Mouse (Mus musculus): ENCODE results near the gene Tgfbr1. TPM values are rescaled to one million over a fixed set of nuclear protein-coding genes. Genes with fewer than 3 reads are reported as not detected.

The Tgfbr1 gene
- total and polyA plus RNA-seq, 3 experiments = 4.3 to 4.5 TPM; not detected in 1

DNA sequence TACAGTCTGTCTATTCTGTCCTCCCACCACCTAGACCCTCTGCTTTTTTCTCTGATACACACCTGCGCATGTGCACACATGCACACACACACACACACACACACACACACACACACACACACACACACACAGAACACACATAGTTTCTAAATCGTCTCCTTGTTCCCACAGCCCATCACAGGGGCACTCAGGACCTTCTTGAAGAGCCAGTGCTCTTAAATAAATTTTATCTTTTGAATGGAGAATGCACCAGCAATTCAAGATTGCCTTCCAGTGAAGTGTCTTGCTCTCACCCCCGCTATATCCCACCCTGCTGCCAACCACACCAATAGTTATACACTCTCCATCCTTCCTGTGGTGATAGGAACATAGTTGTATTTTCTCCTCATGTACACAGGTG lies 69.9 kb downstream of the Tgfbr1 start:
- no peaks in the 10 kb centered on the region for H3K79me2 ChIP-seq (ENCODE audit: control insufficient read depth, insufficient read depth, low read length, poor library complexity)
- H3K4me1 ChIP-seq (ENCODE audit: control insufficient read depth in 1 of 2, insufficient read depth in 2 of 2, low read length in 2 of 2) = peaks cover 0 to 10% of the 10 kb centered on the region in 2 experiments; a peak in 2 of 4 replicates
- no peak overlapping the region for H3K4me3 ChIP-seq (ENCODE audit: control insufficient read depth in 1 of 2, insufficient read depth in 1 of 2, low read depth in 2 of 2, low read length in 2 of 2)
- peaks cover 0 to 10% of the 10 kb centered on the region in 2 experiments; a peak in 2 of 4 replicates for H3K36me3 ChIP-seq (ENCODE audit: control insufficient read depth in 1 of 2, insufficient read depth in 2 of 2, low read length in 2 of 2)
- H3K27ac ChIP-seq (ENCODE audit: control insufficient read depth, low read depth, low read length) = no peak overlapping the region
- no peak for DNase-seq (ENCODE audit: low read depth, low spot score)
- no peaks in the 10 kb centered on the region for H3K27me3 ChIP-seq (ENCODE audit: control insufficient read depth in 1 of 2, insufficient read depth in 2 of 2, low read length in 2 of 2)
- no peak for TF ChIP-seq TBP (IDR thresholded peaks at IDR 0.05; ENCODE audit: low read depth, low read length)
- TF ChIP-seq USF1 (IDR thresholded peaks at IDR 0.05; ENCODE audit: low read depth, low read length) = no peak
- H3K9ac ChIP-seq (ENCODE audit: control insufficient read depth, low read depth, low read length, poor library complexity, severe bottlenecking) = no peak overlapping the region
- H3K9me3 ChIP-seq (replicated peaks; ENCODE audit: insufficient read depth, low read length) = no peaks in the 10 kb centered on the region

DNA sequence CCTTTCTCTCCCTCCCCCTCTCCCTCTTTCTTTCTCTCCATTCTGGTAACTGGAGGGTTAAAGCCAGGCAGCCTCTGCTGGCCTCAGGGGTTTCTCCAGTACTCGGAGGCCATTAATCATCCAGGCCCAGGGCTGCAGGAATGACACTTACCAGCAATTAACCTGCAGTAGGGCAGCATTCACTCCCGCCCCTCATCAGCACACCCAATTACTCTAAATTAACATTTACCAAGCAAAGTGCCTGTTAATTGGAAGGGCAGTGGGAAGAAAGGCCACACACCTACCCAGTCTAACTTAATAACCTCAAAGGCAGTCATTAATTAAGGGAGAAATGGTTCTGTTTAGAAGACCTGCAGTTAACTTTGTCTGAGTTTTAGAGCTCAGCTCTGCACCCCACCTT lies 71.4 kb downstream of the Tgfbr1 start:
- TF ChIP-seq USF1 (IDR thresholded peaks at IDR 0.05; ENCODE audit: low read depth, low read length) (no peak), POLR2AphosphoS2 (IDR thresholded peaks at IDR 0.05; ENCODE audit: low read length) (no peak)
- peaks cover 0 to 10% of the 10 kb centered on the region in 2 experiments; a peak in 2 of 4 replicates for H3K4me1 ChIP-seq (ENCODE audit: control insufficient read depth in 1 of 2, insufficient read depth in 2 of 2, low read length in 2 of 2)
- DNase-seq (ENCODE audit: low read depth, low spot score) = no peak
- peaks cover 0 to 10% of the 10 kb centered on the region in 2 experiments; a peak in 2 of 4 replicates for H3K36me3 ChIP-seq (ENCODE audit: control insufficient read depth in 1 of 2, insufficient read depth in 2 of 2, low read length in 2 of 2)
- no peaks in the 10 kb centered on the region for H3K9me3 ChIP-seq (replicated peaks; ENCODE audit: insufficient read depth, low read length)
- no peak overlapping the region for H3K4me3 ChIP-seq (ENCODE audit: control insufficient read depth in 1 of 2, insufficient read depth in 1 of 2, low read depth in 2 of 2, low read length in 2 of 2)
- H3K79me2 ChIP-seq (ENCODE audit: control insufficient read depth, insufficient read depth, low read length, poor library complexity) = no peaks in the 10 kb centered on the region
- no peak overlapping the region for H3K9ac ChIP-seq (ENCODE audit: control insufficient read depth, low read depth, low read length, poor library complexity, severe bottlenecking)
- H3K27ac ChIP-seq (ENCODE audit: control insufficient read depth, low read depth, low read length) = no peak overlapping the region
- no peaks in the 10 kb centered on the region; a peak in 1 of 4 replicates for H3K27me3 ChIP-seq (ENCODE audit: control insufficient read depth in 1 of 2, insufficient read depth in 2 of 2, low read length in 2 of 2)

- H3K4me1 ChIP-seq (ENCODE audit: control insufficient read depth in 1 of 2, insufficient read depth in 2 of 2, low read length in 2 of 2) = peaks cover 0 to 10% of the 10 kb centered on the region in 2 experiments; a peak in 2 of 4 replicates
- no peaks in the 10 kb centered on the region for H3K9me3 ChIP-seq (replicated peaks; ENCODE audit: insufficient read depth, low read length)
- peaks cover 0 to 9% of the 10 kb centered on the region in 2 experiments; a peak in 2 of 4 replicates for H3K36me3 ChIP-seq (ENCODE audit: control insufficient read depth in 1 of 2, insufficient read depth in 2 of 2, low read length in 2 of 2)
- no peak overlapping the region for H3K27ac ChIP-seq (ENCODE audit: control insufficient read depth, low read depth, low read length)
- no peaks in the 10 kb centered on the region for H3K79me2 ChIP-seq (ENCODE audit: control insufficient read depth, insufficient read depth, low read length, poor library complexity)
- no peak overlapping the region for H3K9ac ChIP-seq (ENCODE audit: control insufficient read depth, low read depth, low read length, poor library complexity, severe bottlenecking)
- H3K4me3 ChIP-seq (ENCODE audit: control insufficient read depth in 1 of 2, insufficient read depth in 1 of 2, low read depth in 2 of 2, low read length in 2 of 2) = no peak overlapping the region
- no peak for DNase-seq (ENCODE audit: low read depth, low spot score)
- no peak for TF ChIP-seq ZMIZ1 (IDR thresholded peaks at IDR 0.05; ENCODE audit: low read depth, low read length)
- TF ChIP-seq ZKSCAN1 (IDR thresholded peaks at IDR 0.05; ENCODE audit: low read depth, low read length) = no peak
- no peak for TF ChIP-seq SMC3 (IDR thresholded peaks at IDR 0.05; ENCODE audit: low read depth, low read length)
- TF ChIP-seq NELFE (IDR thresholded peaks at IDR 0.05; ENCODE audit: low read depth, low read length) = no peak
- TF ChIP-seq ZNF384 (IDR thresholded peaks at IDR 0.05; ENCODE audit: low read depth, low read length) = no peak
- no peak for TF ChIP-seq KAT2A (conservative IDR thresholded peaks at IDR 0.05; ENCODE audit: low read depth, low read length)
- TF ChIP-seq POLR2AphosphoS2 (IDR thresholded peaks at IDR 0.05; ENCODE audit: low read length) = no peak
- H3K27me3 ChIP-seq (ENCODE audit: control insufficient read depth in 1 of 2, insufficient read depth in 2 of 2, low read length in 2 of 2) = no peaks in the 10 kb centered on the region; a peak in 1 of 4 replicates
These were observed 72.3 kb downstream of the Tgfbr1 start for GRCm38 (mm10) chr4:47425247-47425830.

Data from MEL (cell line).